Mouse (Mus musculus) small intestine, adult 2 months (tissue): ENCODE results near the gene Rfc2.

Experiments
- CTCF ChIP-seq: fragments of 200-500 bp; IDR thresholded peaks from 2 replicates; pipeline ENCODE4 v1.5.1; 2012; ENCODE audit warnings: low read depth, mild to moderate bottlenecking, control low read depth, inconsistent platforms, low read length, moderate library complexity, mixed read lengths; ENCODE audit not compliant: insufficient replicate concordance, insufficient read length; ENCODE audit errors: extremely low read depth
- POLR2A ChIP-seq: fragments of 200-500 bp; IDR thresholded peaks from 2 replicates; pipeline ENCODE4 v1.6.1; 2012; ENCODE audit warnings: low read depth, mild to moderate bottlenecking, control low read depth, inconsistent platforms, low read length, moderate library complexity

DNA sequence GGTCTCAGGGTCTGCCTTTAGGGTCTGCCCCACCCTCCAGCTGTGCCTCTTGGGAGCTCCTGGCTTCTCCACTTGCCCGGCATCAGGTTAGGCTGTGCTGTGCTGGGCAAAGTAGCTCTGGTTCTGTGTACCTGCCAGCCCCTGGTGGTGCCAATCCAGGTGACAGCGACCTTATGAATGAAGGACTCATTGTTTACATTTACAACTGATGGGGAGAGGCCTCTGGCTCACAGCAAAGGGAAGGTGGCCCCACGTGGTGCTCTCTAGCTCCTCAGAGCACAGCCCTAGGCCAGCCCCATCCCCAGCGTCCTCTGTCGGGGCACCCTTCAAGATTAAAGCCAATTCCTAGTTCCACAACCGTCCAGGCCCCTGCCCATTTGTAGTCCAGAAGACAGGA, 30.3 kb upstream of the Rfc2 start:
- TF ChIP-seq POLR2A: peak; percentile 2; the same call in 1 of the 2 replicates
- TF ChIP-seq CTCF: 0 out of 2 replicates have a peak, but pooled peaks have one; percentile 27
